Comparison of ENCODE assay signal across 8 mouse cellular contexts in genomic region chr2:60283751-60284466, GRCm38 (mm10). TPM values are rescaled to one million over a fixed set of nuclear protein-coding genes. Genes with fewer than 3 reads are reported as not detected.
DNase-seq lines count a peak whose midpoint lies in the region; ATAC-seq and TF ChIP-seq lines count a peak whose summit lies in the region.

No protein-coding gene starts in this region.

- peaks cover 47% of the 10 kb centered on the region for H3K27me3 ChIP-seq in E14TG2a.4 (ENCODE audit: insufficient read depth, low read length)
- H3K27me3 ChIP-seq in forebrain, postnatal 0 days (ENCODE audit: insufficient read depth, low read length), result no peaks in the 10 kb centered on the region
- peaks cover 28% of the 10 kb centered on the region for H3K27me3 ChIP-seq in liver, embryonic 15.5 days
- H3K27me3 ChIP-seq in stomach, embryonic 16.5 days (ENCODE audit: control insufficient read depth, insufficient read depth, low read length), result no peaks in the 10 kb centered on the region

- intact Hi-C loops in heart, postnatal 25 days (cut with DNase I), result no loop called here

- H3K4me3 ChIP-seq in E14TG2a.4 (replicated peaks; ENCODE audit: low read length), result peak overlapping the region; percentile 80
- peak overlapping the region; percentile 47 for H3K4me3 ChIP-seq in forebrain, postnatal 0 days (ENCODE audit: low read depth, low read length)
- peak overlapping the region; percentile 51 for H3K4me3 ChIP-seq in liver, embryonic 15.5 days (replicated peaks)
- H3K4me3 ChIP-seq in stomach, embryonic 16.5 days (replicated peaks; ENCODE audit: low read length), result peak overlapping the region; percentile 56

- 1% methylated on average over 42 of the region's 42 CpGs for WGBS in forebrain, postnatal 0 days
- 1% methylated on average over 42 of the region's 42 CpGs for WGBS in liver, embryonic 15.5 days (ENCODE audit: insufficient replicate concordance)
- WGBS in stomach, embryonic 16.5 days, result under 1% methylated on average over 42 of the region's 42 CpGs

- TF ChIP-seq CTCF in E14TG2a.4 (conservative IDR thresholded peaks at IDR 0.05; ENCODE audit: low read length), result no peak
- peak; percentile 10; the same call in 1 of the 2 replicates for TF ChIP-seq CTCF in forebrain, postnatal 0 days (IDR thresholded peaks at IDR 0.05; ENCODE audit: low read depth)

- peaks cover 7% of the 10 kb centered on the region for H3K9me3 ChIP-seq in E14TG2a.4 (ENCODE audit: low read length)
- no peaks in the 10 kb centered on the region for H3K9me3 ChIP-seq in forebrain, postnatal 0 days (ENCODE audit: low read length)
- no peaks in the 10 kb centered on the region for H3K9me3 ChIP-seq in liver, embryonic 15.5 days (replicated peaks)
- H3K9me3 ChIP-seq in stomach, embryonic 16.5 days (replicated peaks; ENCODE audit: control insufficient read depth, low read length), result no peaks in the 10 kb centered on the region

- H3K4me2 ChIP-seq in forebrain, postnatal 0 days (ENCODE audit: low read depth), result peak overlapping the region; percentile 97
- H3K4me2 ChIP-seq in liver, embryonic 15.5 days, result peak overlapping the region; percentile 64
- peak overlapping the region; percentile 96 for H3K4me2 ChIP-seq in stomach, embryonic 16.5 days (ENCODE audit: low read depth, low read length)

- peak overlapping the region; percentile 42 for H3K9ac ChIP-seq in forebrain, postnatal 0 days
- H3K9ac ChIP-seq in liver, embryonic 15.5 days, result peak overlapping the region; percentile 30; the same call in 1 of the 2 replicates
- H3K9ac ChIP-seq in stomach, embryonic 16.5 days (ENCODE audit: low read length), result peak overlapping the region; percentile 72

- peak; percentile 92 for ATAC-seq in forebrain, postnatal 0 days
- peak; percentile 70 for ATAC-seq in liver, embryonic 15.5 days (ENCODE audit: insufficient read depth)
- peak; percentile 89 for ATAC-seq in stomach, embryonic 16.5 days (ENCODE audit: insufficient read depth, low FRiP score)

- no peaks in the 10 kb centered on the region for H3K36me3 ChIP-seq in E14TG2a.4 (ENCODE audit: insufficient read depth, low read length)
- no peaks in the 10 kb centered on the region for H3K36me3 ChIP-seq in forebrain, postnatal 0 days (ENCODE audit: insufficient read depth)
- no peaks in the 10 kb centered on the region for H3K36me3 ChIP-seq in liver, embryonic 15.5 days (replicated peaks)
- no peaks in the 10 kb centered on the region for H3K36me3 ChIP-seq in stomach, embryonic 16.5 days (ENCODE audit: control insufficient read depth, insufficient read depth, low read length)

- H3K4me1 ChIP-seq in E14TG2a.4 (replicated peaks; ENCODE audit: low read depth, low read length), result peaks cover 17% of the 10 kb centered on the region
- H3K4me1 ChIP-seq in forebrain, postnatal 0 days (ENCODE audit: insufficient read depth), result 0 out of 2 replicates have a peak, but pooled peaks cover 5% of the 10 kb centered on the region
- peaks cover 7% of the 10 kb centered on the region; the same call in 1 of the 2 replicates for H3K4me1 ChIP-seq in liver, embryonic 15.5 days (replicated peaks)
- peaks cover 15% of the 10 kb centered on the region for H3K4me1 ChIP-seq in stomach, embryonic 16.5 days (ENCODE audit: control insufficient read depth, insufficient read depth, low read length)

- H3K27ac ChIP-seq in forebrain, postnatal 0 days (ENCODE audit: low read depth, low read length), result no peak overlapping the region
- H3K27ac ChIP-seq in liver, embryonic 15.5 days (replicated peaks), result peak overlapping the region; percentile 79
- peak overlapping the region; percentile 46 for H3K27ac ChIP-seq in stomach, embryonic 16.5 days (ENCODE audit: low read length)

- peak; percentile 15 for DNase-seq in cerebellum, adult 11-12 months
- peak; percentile 45 for DNase-seq in forebrain, postnatal 0 days
- DNase-seq in heart, postnatal 25 days (ENCODE audit: low spot score), result peak; percentile 62
- DNase-seq in layer of hippocampus, adult 11-12 months (ENCODE audit: low spot score), result peak; percentile 62
- peak; percentile 64 for DNase-seq in neural tube, embryonic 10.5 days (ENCODE audit: extremely low spot score, low spot score)

RNA-seq across cellular contexts. Expression of gene Cd302, which starts 0.4 kb away (rescaled TPM):
- 5.8 and 8.6 TPM in 2 replicates for total RNA-seq in forebrain, postnatal 0 days (2014; rRNA removed)
- polyA plus RNA-seq in forebrain, postnatal 0 days (2015; fragmentation: Nextera tagmentation; extraction: Ambion mirVana), result 19.3 and 22.9 TPM in 2 replicates
- 1 to 10 TPM; 9.4 to 9.9 TPM for total RNA-seq in heart, postnatal 25 days (2021)
- 91.1 and 91.3 TPM in 2 replicates for polyA plus RNA-seq in liver, embryonic 15.5 days (2015; fragmentation: Nextera tagmentation; extraction: Ambion mirVana)
- polyA plus RNA-seq in stomach, embryonic 16.5 days (2015; fragmentation: Nextera tagmentation; extraction: Ambion mirVana), result 35.9 and 39.5 TPM in 2 replicates
